Mouse (Mus musculus): ENCODE measurements around the gene Rab19. TPM values are rescaled to one million over a fixed set of nuclear protein-coding genes. Genes with fewer than 3 reads are reported as not detected.
A peak's percentile ranks its signal among the peaks of the same experiment; 100 is the strongest.
"Not testable (repeated sequence)": the region's sequence is repeated elsewhere in the genome, so short reads cannot be mapped to it uniquely, and the experiment has no call there.

Gene Rab19
- polyA plus RNA-seq (2016; fragmentation: Nextera tagmentation; extraction: Ambion mirVana), result 0.48 and 0.67 TPM in 2 replicates

GRCm38 (mm10) chr6:39381125-39381880, at the start of gene Rab19:
Rab19 (plus strand) TSS chr6:39381175.
- peak within 1 kb of the TSS; percentile 67 for H3K27ac ChIP-seq
- no peaks in the 10 kb centered on the region for H3K36me3 ChIP-seq (replicated peaks)
- 6% methylated on average over 20 of the region's 20 CpGs for WGBS
- peak; percentile 19 for DNase-seq (ENCODE audit: extremely low spot score, low spot score)
- H3K9me3 ChIP-seq, result no peaks in the 10 kb centered on the region
- peaks cover 38% of the 10 kb centered on the region for H3K27me3 ChIP-seq (ENCODE audit: poor library complexity, severe bottlenecking)
- peaks cover 29% of the 10 kb centered on the region for H3K4me1 ChIP-seq
- H3K4me3 ChIP-seq, result peak within 1 kb of the TSS; percentile 47

- WGBS, result 87% methylated on average over 7 of the region's 7 CpGs
- peaks cover 45% of the 10 kb centered on the region for H3K36me3 ChIP-seq (replicated peaks)
- H3K4me3 ChIP-seq, result no peak overlapping the region
- H3K27ac ChIP-seq, result 0 out of 2 replicates have a peak overlapping the region, but pooled peaks have one; percentile 35
- no peaks in the 10 kb centered on the region for H3K9me3 ChIP-seq
- H3K27me3 ChIP-seq (ENCODE audit: poor library complexity, severe bottlenecking), result no peaks in the 10 kb centered on the region
- H3K4me1 ChIP-seq, result peaks cover 9% of the 10 kb centered on the region
- DNase-seq (ENCODE audit: extremely low spot score, low spot score), result no peak
Observed at GRCm38 (mm10) chr6:39331998-39332700, 48.8 kb upstream of the Rab19 start.

GRCm38 (mm10) chr6:39334224-39334623, 46.8 kb upstream of the Rab19 start:
- 93% methylated on average over 7 of the region's 7 CpGs for WGBS
- peaks cover 7% of the 10 kb centered on the region for H3K4me1 ChIP-seq
- no peak overlapping the region for H3K4me3 ChIP-seq
- H3K27ac ChIP-seq, result no peak overlapping the region
- no peaks in the 10 kb centered on the region for H3K27me3 ChIP-seq (ENCODE audit: poor library complexity, severe bottlenecking)
- no peak for DNase-seq (ENCODE audit: extremely low spot score, low spot score)
- H3K9me3 ChIP-seq, result no peaks in the 10 kb centered on the region
- peaks cover 60% of the 10 kb centered on the region for H3K36me3 ChIP-seq (replicated peaks)

GRCm38 (mm10) chr6:39334873-39335272, 46.1 kb upstream of the Rab19 start:
- 95% methylated on average over 3 of the region's 3 CpGs for WGBS
- H3K4me1 ChIP-seq, result peaks cover 6% of the 10 kb centered on the region
- H3K27me3 ChIP-seq (ENCODE audit: poor library complexity, severe bottlenecking), result no peaks in the 10 kb centered on the region
- H3K4me3 ChIP-seq, result no peak overlapping the region
- H3K9me3 ChIP-seq, result no peaks in the 10 kb centered on the region
- H3K36me3 ChIP-seq (replicated peaks), result peaks cover 62% of the 10 kb centered on the region
- H3K27ac ChIP-seq, result no peak overlapping the region
- no peak for DNase-seq (ENCODE audit: extremely low spot score, low spot score)

DNA sequence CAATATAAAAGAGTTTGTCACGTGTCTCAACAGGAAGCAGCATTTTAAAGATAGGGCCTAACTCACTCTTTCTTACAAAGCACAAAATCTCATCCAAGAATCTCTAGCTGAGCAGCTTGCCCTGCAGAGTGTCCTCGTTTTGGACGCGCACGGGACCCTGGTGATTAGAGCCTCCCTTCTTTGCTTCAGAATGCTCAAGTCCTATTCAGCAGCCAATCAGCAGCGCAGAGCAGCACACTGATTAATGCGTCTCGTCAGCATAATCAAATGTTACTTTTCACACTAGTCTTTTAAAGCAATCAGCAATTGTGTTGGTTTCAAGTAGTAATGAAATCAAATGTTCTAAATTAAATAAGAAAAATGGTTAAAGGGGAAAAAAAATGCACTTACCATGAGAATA, 42.6 kb upstream of the Rab19 start:
- Histone ChIP-seq H3K27me3 (ENCODE audit: poor library complexity, severe bottlenecking) (no peaks in the 10 kb centered on the region), H3K27ac (no peak overlapping the region), H3K4me3 (no peak overlapping the region), H3K9me3 (no peaks in the 10 kb centered on the region), H3K4me1 (no peaks in the 10 kb centered on the region), H3K36me3 (replicated peaks) (peaks cover 77% of the 10 kb centered on the region)
- no peak for DNase-seq (ENCODE audit: extremely low spot score, low spot score)
- 85% methylated on average over 8 of the region's 8 CpGs for WGBS

DNA sequence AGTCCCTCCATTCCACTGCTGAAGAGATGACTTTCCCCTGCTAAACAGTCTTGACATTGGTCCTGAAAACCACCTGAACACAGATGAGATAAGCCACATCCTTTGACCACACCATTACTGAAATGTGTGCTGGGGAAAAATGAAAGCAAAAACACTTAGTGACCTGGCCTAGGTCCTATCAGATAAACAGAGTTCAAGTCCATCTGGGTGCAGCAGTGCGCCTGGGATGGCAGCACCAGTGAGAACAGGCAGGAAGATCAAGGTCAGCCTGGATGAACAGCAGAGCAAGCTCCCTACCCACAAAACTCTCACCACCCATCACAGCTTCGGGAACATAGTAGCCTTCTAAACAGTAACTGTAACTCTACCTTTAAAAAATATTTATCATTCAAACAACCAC, 39.2 kb upstream of the Rab19 start:
- Histone ChIP-seq H3K27me3 (ENCODE audit: poor library complexity, severe bottlenecking) (peaks cover 4% of the 10 kb centered on the region; the same call in 1 of the 2 replicates), H3K4me3 (no peak overlapping the region), H3K36me3 (replicated peaks) (peaks cover 64% of the 10 kb centered on the region), H3K27ac (no peak overlapping the region), H3K4me1 (peaks cover 31% of the 10 kb centered on the region), H3K9me3 (no peaks in the 10 kb centered on the region)
- 85% methylated on average over 2 of the region's 2 CpGs for whole genome bisulfite sequencing
- DNase-seq (ENCODE audit: extremely low spot score, low spot score), result no peak

DNA sequence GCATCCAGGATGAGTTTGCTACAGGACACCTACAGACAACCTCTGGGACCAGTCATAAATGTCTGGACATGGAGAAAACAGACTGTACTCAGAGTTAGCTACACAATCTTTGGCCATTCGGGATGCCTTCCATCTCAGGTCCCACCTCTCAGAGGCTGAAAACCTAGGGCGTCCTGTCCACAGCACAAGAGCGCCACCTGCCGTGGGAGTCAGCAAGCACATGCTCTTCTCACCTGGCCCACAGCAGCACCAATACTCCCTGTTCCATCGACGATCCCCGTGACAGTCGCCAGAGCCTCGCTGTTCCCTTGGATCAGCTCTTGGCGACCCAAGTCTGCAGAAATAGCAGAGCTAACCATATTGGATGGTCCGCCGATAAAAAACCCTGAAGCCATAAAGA, 37.0 kb upstream of the Rab19 start:
- no peak overlapping the region for H3K27ac ChIP-seq
- peaks cover 48% of the 10 kb centered on the region for H3K36me3 ChIP-seq (replicated peaks)
- no peaks in the 10 kb centered on the region for H3K9me3 ChIP-seq
- peaks cover 4% of the 10 kb centered on the region; the same call in 1 of the 2 replicates for H3K27me3 ChIP-seq (ENCODE audit: poor library complexity, severe bottlenecking)
- WGBS, result 22% methylated on average over 12 of the region's 12 CpGs
- peaks cover 53% of the 10 kb centered on the region for H3K4me1 ChIP-seq
- peak; percentile 85 for DNase-seq (ENCODE audit: extremely low spot score, low spot score)
- no peak overlapping the region for H3K4me3 ChIP-seq

- Histone ChIP-seq H3K9me3 (no peaks in the 10 kb centered on the region), H3K27me3 (ENCODE audit: poor library complexity, severe bottlenecking) (peaks cover 4% of the 10 kb centered on the region; the same call in 1 of the 2 replicates), H3K36me3 (replicated peaks) (peaks cover 58% of the 10 kb centered on the region), H3K27ac (peak overlapping the region; percentile 82), H3K4me1 (peaks cover 58% of the 10 kb centered on the region), H3K4me3 (no peak overlapping the region)
- DNase-seq (ENCODE audit: extremely low spot score, low spot score), result peak; percentile 37
- 26% methylated on average over 7 of the region's 7 CpGs for WGBS
Observed at GRCm38 (mm10) chr6:39345430-39345829, 35.5 kb upstream of the Rab19 start.

DNA sequence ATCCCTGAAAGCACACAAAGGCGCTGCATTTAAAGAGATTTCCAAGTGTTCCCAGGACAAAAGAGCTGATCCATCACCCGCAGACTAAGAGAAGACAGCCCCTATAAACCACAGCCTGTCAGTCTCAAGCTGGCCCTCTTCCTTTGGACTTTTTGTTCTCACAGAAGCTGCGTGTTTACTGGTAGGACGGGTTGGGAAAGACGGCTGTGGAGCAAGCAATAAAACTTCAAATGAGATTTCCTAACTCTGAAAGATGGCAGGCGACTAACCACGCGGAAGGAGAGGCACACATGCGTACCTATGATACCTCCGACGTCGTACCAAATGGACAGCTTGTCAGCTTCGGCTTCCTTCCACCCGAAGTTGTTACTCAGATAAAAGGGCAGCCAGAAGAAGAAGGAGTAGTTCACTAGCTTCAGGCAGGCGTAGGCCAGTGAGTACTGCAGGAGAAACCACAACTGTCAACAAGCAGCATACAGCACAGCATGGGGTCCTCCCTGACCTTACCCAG, 33.9 kb upstream of the Rab19 start:
- no peaks in the 10 kb centered on the region for H3K9me3 ChIP-seq
- 21% methylated on average over 15 of the region's 15 CpGs for WGBS
- H3K4me1 ChIP-seq, result peaks cover 58% of the 10 kb centered on the region
- peak overlapping the region; percentile 3; the same call in 1 of the 2 replicates for H3K4me3 ChIP-seq
- peaks cover 63% of the 10 kb centered on the region for H3K36me3 ChIP-seq (replicated peaks)
- DNase-seq (ENCODE audit: extremely low spot score, low spot score), result peak; percentile 32
- peaks cover 4% of the 10 kb centered on the region; the same call in 1 of the 2 replicates for H3K27me3 ChIP-seq (ENCODE audit: poor library complexity, severe bottlenecking)
- H3K27ac ChIP-seq, result peak overlapping the region; percentile 82

GRCm38 (mm10) chr6:39347880-39348814, 32.8 kb upstream of the Rab19 start:
- Histone ChIP-seq H3K27ac (peak overlapping the region; percentile 82), H3K4me1 (peaks cover 58% of the 10 kb centered on the region), H3K9me3 (no peaks in the 10 kb centered on the region), H3K4me3 (no peak overlapping the region), H3K27me3 (ENCODE audit: poor library complexity, severe bottlenecking) (peaks cover 4% of the 10 kb centered on the region; the same call in 1 of the 2 replicates), H3K36me3 (replicated peaks) (peaks cover 57% of the 10 kb centered on the region)
- WGBS, result 20% methylated on average over 4 of the region's 4 CpGs
- peak; percentile 36 for DNase-seq (ENCODE audit: extremely low spot score, low spot score)

DNA sequence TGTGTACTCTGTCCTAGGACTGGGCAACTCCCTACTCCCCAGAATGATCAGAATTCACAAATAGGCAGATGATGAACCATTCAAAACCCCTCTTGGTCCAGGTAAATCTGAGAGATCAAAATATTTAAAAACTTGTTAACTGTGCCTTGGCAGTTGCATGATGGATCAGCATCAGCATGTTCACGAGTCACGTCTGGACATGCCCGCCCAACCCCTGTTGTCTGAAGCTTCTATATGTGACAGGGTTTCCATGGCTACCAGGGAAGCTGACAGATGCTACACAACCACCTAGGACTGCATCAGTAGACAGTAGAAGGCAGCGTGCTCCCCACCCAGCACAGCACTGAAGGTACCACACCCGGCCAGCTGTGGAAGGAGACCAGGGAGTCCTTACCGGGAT, 32.0 kb upstream of the Rab19 start:
- Histone ChIP-seq H3K9me3 (no peaks in the 10 kb centered on the region), H3K27me3 (ENCODE audit: poor library complexity, severe bottlenecking) (peaks cover 4% of the 10 kb centered on the region; the same call in 1 of the 2 replicates), H3K36me3 (replicated peaks) (peaks cover 57% of the 10 kb centered on the region), H3K4me3 (no peak overlapping the region), H3K4me1 (peaks cover 55% of the 10 kb centered on the region), H3K27ac (peak overlapping the region; percentile 82)
- no peak for DNase-seq (ENCODE audit: extremely low spot score, low spot score)
- 82% methylated on average over 6 of the region's 6 CpGs for WGBS

DNA sequence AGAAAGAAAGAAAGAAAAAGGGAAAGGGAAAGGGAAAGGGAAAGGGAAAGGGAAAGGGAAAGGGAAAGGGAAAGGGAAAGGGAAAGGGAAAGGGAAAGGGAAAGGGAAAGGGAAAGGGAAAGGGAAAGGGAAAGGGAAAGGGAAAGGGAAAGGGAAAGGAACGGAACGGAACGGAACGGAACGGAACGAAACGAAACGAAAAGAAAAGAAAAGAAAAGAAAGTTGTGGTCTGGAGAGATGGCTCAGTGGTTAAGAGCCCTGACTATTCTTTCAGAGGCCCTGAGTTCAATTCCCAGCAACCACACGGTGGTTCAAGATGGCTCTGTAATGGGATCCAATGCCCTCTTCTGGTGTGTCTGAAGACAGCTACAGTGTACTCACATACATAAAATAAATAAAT, 21.8 kb upstream of the Rab19 start:
- not testable (repeated sequence) for DNase-seq (ENCODE audit: extremely low spot score, low spot score); H3K4me1 ChIP-seq; H3K4me3 ChIP-seq; H3K27ac ChIP-seq; H3K27me3 ChIP-seq (ENCODE audit: poor library complexity, severe bottlenecking); H3K9me3 ChIP-seq
- H3K36me3 ChIP-seq (replicated peaks), result peaks cover 83% of the 10 kb centered on the region
- 95% methylated on average over 9 of the region's 9 CpGs for WGBS
